Mouse (Mus musculus): ENCODE measurements around the gene Cnot6l.

Gene Cnot6l

DNA sequence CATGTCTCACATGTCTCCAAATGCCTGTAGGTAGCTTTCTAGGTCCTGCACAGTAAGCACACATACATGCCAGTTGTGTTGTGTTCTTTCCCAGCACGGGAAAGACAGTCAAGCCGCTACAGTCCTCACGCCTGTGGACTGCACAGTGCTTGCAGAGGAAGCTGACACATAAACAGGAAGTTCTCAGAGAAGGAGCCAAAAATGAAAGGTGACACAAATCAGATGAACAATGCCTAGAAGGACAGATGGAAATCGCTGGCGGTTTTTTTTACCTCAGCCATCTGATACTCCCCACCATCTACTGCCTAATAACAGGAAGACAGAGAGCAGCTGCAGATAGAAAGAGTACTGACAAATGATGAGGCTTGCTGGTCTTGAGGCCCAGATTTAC, at the start of gene Cnot6l:
Cnot6l (minus strand) TSS at position 151 of the 391 bp plus-strand sequence.
- in situ Hi-C loops (cut with MboI) = no loop called here

DNA sequence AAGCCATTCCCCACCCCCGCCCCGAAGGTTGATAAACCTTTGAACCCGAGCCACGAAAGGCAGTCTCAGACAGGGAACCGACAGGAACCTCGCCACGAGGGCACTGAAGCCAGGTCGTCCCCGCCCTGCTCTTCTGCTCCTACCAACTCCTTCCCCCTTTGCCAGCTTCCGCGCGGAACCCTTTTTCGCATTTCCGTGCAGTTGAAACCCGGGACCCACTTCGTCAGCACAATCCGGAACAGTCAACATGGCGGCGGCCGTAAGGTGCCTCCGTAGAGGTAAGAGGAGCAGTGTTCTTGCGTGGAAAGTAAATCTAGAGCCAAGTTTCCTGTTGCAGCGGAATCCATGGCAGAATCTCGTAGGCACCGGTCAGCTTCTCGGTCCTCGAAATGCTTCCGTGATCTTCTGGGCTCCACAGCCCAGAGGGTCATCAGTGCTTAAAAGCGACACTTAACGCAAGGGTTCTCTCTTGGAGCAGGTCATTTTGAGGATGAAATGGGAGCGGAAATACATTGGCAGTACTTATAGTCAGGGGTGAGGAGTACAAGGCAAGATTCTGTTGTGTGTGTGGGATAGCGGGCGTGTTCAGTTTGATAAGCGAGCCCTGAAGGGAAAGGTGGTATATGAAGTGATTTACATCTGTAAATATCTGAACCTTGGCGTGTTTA, 46.1 kb upstream of the Cnot6l start:
- in situ Hi-C loops (cut with MboI) = no loop called here

GRCm38 (mm10) chr5:96209459-96209858, 45.5 kb upstream of the Cnot6l start, which contains the start of gene Mrpl1:
Gene Mrpl1, plus strand, starts transcription at chr5:96209493.
- in situ Hi-C loops (cut with MboI) = no loop called here

DNA sequence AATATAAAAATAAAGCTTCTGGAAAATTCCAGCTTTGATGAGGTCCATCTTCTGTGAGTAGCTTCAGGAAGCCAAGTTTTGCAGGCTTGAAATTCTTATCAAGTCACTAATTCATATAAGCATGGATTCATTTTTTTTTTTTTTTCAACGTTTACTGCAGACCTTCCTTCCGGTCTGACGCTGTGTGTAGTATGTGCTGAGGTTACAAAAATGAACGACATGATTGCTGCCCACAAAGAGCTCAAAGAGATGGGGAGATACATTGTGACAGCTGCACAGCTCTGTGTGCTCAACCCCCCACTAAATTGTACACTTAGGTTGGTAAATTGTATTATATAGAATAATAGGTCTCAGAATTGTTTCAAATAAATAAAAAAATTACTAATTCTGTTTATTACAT, 44.6 kb upstream of the Cnot6l start:
- in situ Hi-C loops (cut with MboI) = no loop called here

- in situ Hi-C loops (cut with MboI) = no loop called here
Measured at GRCm38 (mm10) chr5:96207531-96207930, 43.6 kb upstream of the Cnot6l start.

DNA sequence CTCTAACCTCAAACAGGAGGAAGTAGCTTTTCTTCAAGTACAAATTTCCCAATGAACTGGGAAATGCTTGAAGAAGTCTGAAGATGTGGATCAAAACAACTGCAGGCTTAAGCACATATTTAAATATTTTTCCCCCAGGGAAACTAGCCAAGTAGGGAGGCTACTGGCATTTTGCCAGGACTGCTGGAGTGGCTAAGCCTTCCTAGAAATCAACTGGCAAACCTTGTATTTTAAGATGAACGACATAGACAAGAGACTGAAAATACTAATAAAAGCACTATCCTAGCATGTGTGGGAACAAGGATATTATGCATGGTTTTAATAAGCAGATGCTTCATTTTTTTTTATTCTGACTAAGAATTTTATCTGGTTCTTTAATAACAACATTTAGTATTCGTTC, 42.9 kb upstream of the Cnot6l start:
- in situ Hi-C loops (cut with MboI) = no loop called here

GRCm38 (mm10) chr5:96201462-96202154, 37.6 kb upstream of the Cnot6l start:
- in situ Hi-C loops (cut with MboI) = no loop called here

DNA sequence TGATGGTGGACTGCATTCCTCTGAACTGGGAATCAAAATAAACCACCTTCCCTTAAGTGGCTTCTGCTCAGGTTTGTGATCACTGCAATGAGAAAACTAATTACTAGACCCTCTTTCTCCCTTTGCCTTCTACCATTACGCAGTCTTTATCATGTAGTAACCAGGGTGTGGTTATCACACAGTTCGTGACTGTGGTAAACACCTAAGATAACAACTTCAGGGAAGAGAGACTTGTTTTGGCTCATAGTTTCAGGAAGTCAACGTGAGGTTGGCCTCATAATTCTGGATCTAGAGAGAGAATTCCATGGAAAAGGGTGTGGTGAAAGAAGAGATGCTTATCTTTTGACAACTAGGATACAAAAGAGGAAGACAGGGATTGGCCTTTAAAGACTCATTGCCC, 36.3 kb upstream of the Cnot6l start:
- in situ Hi-C loops (cut with MboI) = no loop called here

- in situ Hi-C loops (cut with MboI) = no loop called here
Measured at GRCm38 (mm10) chr5:96198271-96198670, 34.3 kb upstream of the Cnot6l start.

DNA sequence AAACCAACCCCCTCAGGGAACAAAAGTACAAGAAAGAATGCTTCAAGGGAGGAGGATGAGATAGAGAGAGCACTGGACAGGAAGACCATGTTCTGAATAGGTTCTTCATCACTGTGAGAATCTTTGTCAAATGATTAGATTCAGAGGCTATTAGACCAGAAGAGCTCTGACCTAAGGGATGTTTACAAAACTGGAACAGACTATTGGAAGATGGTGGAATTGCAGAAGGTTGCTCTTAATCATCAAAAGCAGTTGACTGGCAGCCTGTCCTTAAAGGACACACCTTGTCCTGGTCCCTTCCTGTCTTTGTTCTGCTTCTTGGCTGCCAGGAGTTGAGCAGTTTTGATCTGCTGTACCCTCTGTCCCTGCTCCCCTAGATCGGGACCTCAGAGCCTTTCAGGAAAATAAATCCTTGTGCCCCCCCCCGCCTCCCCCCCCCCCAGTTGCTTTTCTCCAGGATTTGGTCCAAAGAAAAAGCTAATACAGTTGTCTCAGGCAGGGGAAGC, 32.6 kb upstream of the Cnot6l start:
- in situ Hi-C loops (cut with MboI) = no loop called here

DNA sequence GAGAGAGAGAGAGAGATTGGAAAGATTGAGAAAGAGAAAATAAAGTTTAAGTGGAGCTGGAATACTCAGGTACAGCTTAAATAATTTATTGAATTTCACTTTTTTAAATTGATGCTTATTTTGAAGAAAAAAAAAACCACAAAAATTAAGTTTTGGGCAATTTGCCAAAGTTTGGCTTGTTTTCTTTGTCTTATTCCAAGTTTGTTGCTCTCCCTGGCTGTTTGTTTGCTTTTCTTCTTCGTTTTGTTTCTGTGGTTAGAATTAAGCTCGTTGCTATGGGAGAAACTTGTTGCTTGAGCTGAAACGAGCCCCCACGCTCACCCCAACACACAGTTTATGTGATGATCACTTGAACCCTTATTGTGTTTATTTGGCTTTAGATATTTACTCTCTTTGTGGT, 27.3 kb upstream of the Cnot6l start:
- in situ Hi-C loops (cut with MboI) = no loop called here

- in situ Hi-C loops (cut with MboI) = no loop called here
Measured at GRCm38 (mm10) chr5:96189761-96190160, 25.8 kb upstream of the Cnot6l start.

DNA sequence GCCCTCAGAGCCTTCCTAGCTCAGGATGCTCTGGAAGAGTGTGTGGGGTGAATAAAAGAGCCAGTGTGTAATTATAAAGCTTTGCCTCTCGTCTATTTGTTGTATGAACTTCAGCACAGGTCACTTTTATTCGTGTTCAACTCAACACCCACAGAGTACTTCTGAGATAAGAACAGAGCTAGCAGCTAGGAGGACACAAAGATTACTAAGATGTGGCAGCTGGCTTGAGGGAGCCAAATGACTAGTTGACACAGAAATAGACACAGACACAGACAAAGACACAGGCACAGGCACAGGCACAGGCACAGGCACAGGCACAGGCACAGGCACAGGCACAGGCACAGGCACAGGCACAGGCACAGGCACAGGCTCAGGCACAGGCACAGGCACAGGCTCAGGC, 20.0 kb upstream of the Cnot6l start:
- in situ Hi-C loops (cut with MboI) = no loop called here

DNA sequence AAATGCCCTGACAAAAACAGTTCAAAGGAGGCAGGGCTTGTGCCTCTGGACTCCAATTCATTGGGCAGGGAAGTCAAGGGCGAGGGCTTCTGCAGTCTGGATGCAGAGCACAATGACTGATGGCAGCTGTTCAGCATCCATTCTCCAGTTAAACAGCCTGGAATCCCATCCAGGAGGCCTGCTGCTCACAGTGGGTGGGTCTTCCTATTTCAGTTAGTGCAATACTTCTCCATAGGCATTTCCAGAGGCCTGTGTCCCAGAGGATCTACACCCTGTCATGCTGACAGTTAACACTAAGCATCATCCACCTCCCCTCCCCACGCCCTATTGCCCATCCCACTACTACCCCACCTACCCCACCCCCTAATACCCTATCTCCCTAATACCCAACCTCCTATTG, 19.2 kb upstream of the Cnot6l start:
- in situ Hi-C loops (cut with MboI) = no loop called here

- in situ Hi-C loops (cut with MboI) = no loop called here
Measured at GRCm38 (mm10) chr5:96176879-96177358, 12.9 kb upstream of the Cnot6l start.

GRCm38 (mm10) chr5:96176121-96176520, 12.2 kb upstream of the Cnot6l start:
- in situ Hi-C loops (cut with MboI) = no loop called here

GRCm38 (mm10) chr5:96171765-96172164, 7.8 kb upstream of the Cnot6l start:
- in situ Hi-C loops (cut with MboI) = no loop called here

- in situ Hi-C loops (cut with MboI) = no loop called here
Measured at GRCm38 (mm10) chr5:96170443-96170842, 6.5 kb upstream of the Cnot6l start.

GRCm38 (mm10) chr5:96166761-96167160, 2.8 kb upstream of the Cnot6l start:
- in situ Hi-C loops (cut with MboI) = no loop called here

DNA sequence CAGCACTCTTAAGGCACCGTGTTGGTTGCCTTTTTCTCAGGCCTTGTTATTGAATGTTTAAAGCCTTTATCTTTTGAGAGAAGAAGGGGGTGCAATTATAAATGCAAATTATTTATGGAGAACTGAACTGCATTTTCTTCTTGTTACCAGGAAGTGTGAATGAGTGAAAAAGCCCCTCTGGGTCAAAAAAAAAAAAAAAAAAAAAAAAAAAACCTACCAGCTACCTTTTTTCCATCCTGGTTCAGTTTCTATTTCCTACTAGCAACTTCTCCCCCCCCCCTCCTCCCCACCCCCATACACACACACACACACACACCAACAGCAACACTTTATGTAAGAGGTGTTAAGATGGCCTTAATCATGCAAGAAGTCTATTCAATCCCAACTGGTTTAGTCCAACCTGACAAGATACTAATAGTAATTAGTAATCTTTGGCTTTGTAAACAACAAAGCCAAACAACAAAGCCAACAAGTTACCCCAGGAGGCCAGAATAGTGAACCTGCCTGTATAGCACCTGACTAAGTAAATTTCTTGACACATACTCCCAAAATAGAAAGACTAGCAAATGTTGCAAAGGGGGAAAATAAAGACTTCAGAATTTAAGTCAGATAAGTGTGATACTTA, 463 bp downstream of the Cnot6l start:
- in situ Hi-C loops (cut with MboI) = no loop called here

DNA sequence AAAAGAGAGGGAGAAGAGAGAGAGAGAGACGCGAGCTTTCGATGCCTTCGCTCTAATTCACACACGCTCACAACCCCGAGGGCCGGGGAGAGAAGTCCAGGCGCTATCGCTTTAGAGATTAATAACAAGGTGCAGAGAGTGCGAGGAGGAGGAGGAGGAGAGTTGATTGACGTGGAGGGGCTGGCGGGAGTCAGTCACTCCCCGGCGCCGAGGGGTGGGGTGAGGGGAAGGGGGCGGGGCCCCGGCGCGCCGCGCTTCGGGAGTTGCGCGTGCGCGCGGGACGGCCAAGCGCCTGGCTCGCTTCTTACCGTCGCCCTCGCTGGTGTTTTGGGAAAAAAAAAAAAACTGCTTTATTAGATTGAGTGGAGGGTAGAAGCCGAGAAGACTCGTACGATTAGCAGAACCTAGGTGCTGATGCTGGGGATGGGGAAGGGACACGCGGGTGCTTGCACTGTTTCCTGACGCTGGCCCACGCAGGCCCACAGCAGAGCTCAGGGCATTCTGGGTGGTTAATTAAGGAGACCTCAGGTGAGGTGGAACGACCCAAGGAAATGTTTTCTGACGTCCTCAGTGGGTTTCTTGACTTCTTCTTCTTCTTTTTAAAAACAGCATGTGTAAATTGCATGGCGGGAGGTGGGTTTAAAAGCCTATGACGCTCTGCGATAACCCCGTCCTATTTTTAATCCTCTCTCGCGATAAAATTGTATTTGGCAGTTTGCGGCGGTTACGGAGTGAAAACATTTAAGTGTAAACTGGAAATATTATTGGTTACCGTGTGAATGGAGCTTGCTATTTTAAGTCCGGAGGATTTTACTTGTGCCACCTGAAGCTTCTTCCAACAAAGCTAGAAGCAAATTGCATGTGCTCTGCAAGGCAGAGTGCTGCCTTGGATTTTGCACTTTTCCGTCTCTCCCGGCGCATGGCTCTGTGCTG, 1.3 kb downstream of the Cnot6l start:
- in situ Hi-C loops (cut with MboI) = no loop called here
